Mouse (Mus musculus): ENCODE data around the gene 9030612E09Rik. TPM values are rescaled to one million over a fixed set of nuclear protein-coding genes. Genes with fewer than 3 reads are reported as not detected.
A peak's percentile ranks its signal among the peaks of the same experiment; 100 is the strongest.

Gene 9030612E09Rik
- 1.0 and 1.1 TPM in 2 replicates for polyA plus RNA-seq (2016; fragmentation: Nextera tagmentation; extraction: Ambion mirVana)

DNA sequence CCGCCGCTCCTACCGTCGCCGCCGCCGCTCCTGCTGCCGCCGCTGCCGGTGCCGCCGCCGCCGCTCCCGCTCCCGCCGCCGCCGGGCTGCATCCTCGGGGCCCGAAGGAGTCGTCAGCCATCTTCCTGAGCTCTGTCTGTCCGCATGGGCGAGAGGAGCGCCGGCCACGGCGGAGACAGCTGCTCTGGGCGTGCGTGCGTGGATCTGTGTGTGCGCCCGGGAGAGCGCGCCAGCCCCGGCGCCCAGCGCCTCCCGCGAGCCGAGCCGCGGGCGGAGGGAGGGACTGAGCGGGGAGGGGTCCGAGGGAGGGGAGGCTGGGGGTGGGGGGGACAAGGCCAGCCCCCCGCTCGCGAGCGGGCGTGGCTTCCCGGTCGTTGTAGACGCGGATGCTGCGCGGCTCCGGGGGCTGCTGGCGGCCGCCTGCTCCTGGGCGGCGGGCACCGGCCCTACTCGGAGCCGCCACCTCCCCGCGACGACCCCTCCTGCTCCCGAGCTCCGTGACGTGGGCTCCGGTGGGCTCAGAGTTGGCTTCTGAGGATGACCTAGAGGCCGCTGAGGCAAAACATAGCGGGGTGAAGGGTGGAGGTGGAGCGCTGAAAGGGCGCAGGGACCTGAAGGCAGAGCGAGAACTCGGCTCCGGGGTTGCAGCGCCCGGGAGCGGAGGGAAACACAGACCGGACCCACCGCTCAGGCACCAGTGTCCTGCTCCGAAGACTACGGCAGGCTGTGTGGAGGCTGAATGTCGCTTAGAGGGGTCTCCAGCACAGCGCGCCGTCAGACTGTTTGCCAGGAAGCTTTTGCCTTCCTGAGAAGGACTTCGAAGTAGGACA is at the start of gene 9030612E09Rik, which contains the start of gene Sobp:
Gene 9030612E09Rik (plus strand): TSS at position 379 of the 830 bp plus-strand sequence.
Gene Sobp (minus strand): TSS at position 205 of the 830 bp plus-strand sequence.
- Histone ChIP-seq H3K36me3 (replicated peaks) (no peaks in the 10 kb centered on the region), H3K27ac (peak within 1 kb of the TSS; percentile 93), H3K9me3 (no peaks in the 10 kb centered on the region), H3K4me1 (peaks cover 55% of the 10 kb centered on the region), H3K27me3 (ENCODE audit: poor library complexity, severe bottlenecking) (peaks cover 84% of the 10 kb centered on the region), H3K4me3 (peak within 1 kb of the TSS; percentile 94)
- under 1% methylated on average over 80 of the region's 91 CpGs for WGBS
- DNase-seq (ENCODE audit: extremely low spot score, low spot score) = peak; percentile 78

DNA sequence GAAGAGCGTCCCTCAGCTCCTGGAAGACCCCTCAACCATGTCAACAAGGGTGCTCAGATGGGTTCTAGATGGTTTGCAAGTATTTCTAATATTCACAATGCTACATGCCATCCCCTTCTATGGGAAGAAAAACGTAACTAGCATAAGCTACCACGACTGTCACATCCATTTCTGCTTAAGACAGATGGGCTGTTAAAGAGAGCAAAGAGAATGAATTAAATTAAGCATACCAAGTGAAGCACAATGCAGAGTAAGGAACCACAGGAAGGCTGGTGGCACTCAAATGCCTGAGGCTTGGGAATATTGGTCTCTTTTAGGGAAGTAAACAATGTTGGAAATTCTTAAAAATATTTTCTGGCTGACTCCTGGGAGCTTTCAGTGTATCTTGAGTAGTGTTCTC is 45.8 kb upstream of the 9030612E09Rik start:
- H3K9me3 ChIP-seq = no peaks in the 10 kb centered on the region
- H3K4me1 ChIP-seq = peaks cover 55% of the 10 kb centered on the region
- no peak overlapping the region for H3K4me3 ChIP-seq
- H3K27ac ChIP-seq = no peak overlapping the region
- peaks cover 18% of the 10 kb centered on the region for H3K36me3 ChIP-seq (replicated peaks)
- no peaks in the 10 kb centered on the region for H3K27me3 ChIP-seq (ENCODE audit: poor library complexity, severe bottlenecking)
- DNase-seq (ENCODE audit: extremely low spot score, low spot score) = no peak
- 73% methylated on average over 3 of the region's 3 CpGs for WGBS

DNA sequence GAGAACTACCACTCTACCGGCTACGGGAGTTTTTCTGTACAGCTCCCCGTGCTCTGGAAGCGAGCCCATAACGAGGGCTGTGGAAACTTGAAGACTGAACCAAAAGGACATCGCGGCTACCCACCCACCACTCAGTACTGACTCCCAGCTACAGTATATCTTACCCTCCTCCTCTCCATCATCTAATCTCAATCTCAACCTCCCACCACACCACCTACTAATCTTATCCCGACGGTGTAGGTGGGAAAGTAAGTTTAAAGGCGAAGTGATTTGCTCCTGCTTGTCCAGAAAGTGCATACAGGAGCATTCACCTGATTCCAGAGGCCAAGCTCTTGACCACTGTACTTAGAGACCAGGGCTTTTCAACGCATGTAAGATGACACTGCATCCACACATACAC is 40.5 kb upstream of the 9030612E09Rik start:
- peaks cover 11% of the 10 kb centered on the region for H3K36me3 ChIP-seq (replicated peaks)
- H3K9me3 ChIP-seq = peaks cover 6% of the 10 kb centered on the region; the same call in 1 of the 2 replicates
- 90% methylated on average over 11 of the region's 11 CpGs for WGBS
- no peak overlapping the region for H3K4me3 ChIP-seq
- peaks cover 10% of the 10 kb centered on the region; the same call in 1 of the 2 replicates for H3K4me1 ChIP-seq
- H3K27ac ChIP-seq = no peak overlapping the region
- no peak for DNase-seq (ENCODE audit: extremely low spot score, low spot score)
- H3K27me3 ChIP-seq (ENCODE audit: poor library complexity, severe bottlenecking) = no peaks in the 10 kb centered on the region

DNA sequence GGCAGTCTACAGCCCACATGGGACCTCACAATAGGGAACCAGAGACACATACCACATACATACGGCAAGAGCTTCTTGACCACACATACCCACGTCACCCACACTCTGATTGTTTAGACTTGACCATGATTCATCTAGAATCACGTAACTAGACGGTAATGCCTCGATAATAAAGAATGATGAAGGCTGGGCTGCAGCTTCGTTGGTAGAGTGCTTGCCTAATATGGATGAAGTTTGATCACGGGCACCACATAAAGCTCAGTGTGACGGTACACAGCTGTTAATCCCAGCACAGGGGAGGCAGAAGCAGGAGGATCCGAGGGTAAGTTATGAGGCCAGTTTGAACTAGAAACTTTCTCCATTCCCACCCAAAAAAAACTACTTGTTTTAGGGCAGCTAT is 31.3 kb upstream of the 9030612E09Rik start:
- H3K27ac ChIP-seq = no peak overlapping the region
- H3K9me3 ChIP-seq = no peaks in the 10 kb centered on the region
- H3K27me3 ChIP-seq (ENCODE audit: poor library complexity, severe bottlenecking) = no peaks in the 10 kb centered on the region
- 93% methylated on average over 9 of the region's 9 CpGs for WGBS
- H3K4me1 ChIP-seq = no peaks in the 10 kb centered on the region
- no peak for DNase-seq (ENCODE audit: extremely low spot score, low spot score)
- peaks cover 7% of the 10 kb centered on the region for H3K36me3 ChIP-seq (replicated peaks)
- H3K4me3 ChIP-seq = no peak overlapping the region

DNA sequence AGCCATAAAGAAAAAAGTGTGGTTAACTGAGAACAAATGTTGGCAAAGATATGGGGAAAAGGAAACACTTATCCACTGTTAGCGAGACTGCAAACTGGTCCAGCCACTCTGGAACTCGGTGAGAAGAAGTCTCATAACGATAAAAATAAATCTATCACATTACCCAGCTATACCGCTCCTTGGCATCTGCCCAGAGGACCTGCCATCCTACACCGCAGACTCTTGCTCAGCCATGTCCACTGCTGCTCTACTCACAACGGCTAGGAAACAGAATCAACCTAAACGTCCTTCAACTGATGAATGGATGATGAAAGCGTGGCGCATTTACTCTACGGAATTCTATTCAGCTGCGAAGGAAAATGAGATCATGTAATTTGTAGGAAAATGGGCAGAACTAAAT is 26.0 kb upstream of the 9030612E09Rik start:
- Histone ChIP-seq H3K4me1 (peaks cover 7% of the 10 kb centered on the region), H3K9me3 (no peaks in the 10 kb centered on the region), H3K27me3 (ENCODE audit: poor library complexity, severe bottlenecking) (no peaks in the 10 kb centered on the region), H3K27ac (no peak overlapping the region), H3K36me3 (replicated peaks) (peaks cover 12% of the 10 kb centered on the region), H3K4me3 (no peak overlapping the region)
- WGBS = 95% methylated on average over 11 of the region's 11 CpGs
- DNase-seq (ENCODE audit: extremely low spot score, low spot score) = no peak

DNA sequence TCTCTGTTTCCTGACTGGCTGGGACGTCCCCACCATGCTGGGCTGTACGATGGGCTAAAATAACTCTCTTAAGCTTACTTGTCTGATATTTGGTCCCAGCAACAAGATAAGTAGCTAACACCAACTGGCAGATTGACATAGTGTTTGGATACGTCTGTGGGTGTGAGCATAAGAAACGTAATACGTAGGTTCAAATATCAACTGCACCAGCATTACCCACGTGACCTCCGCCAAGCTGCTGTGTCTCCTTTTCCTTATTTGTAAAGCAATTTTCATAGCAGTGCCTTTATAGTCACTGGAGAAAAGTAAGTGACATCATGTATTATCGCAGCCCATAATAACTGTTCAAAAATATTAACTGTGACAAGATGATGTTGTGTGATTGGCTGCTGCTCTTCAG is 21.9 kb upstream of the 9030612E09Rik start:
- Histone ChIP-seq H3K4me3 (no peak overlapping the region), H3K27me3 (ENCODE audit: poor library complexity, severe bottlenecking) (no peaks in the 10 kb centered on the region), H3K27ac (no peak overlapping the region), H3K36me3 (replicated peaks) (peaks cover 12% of the 10 kb centered on the region; the same call in 1 of the 2 replicates), H3K4me1 (peaks cover 36% of the 10 kb centered on the region), H3K9me3 (no peaks in the 10 kb centered on the region)
- DNase-seq (ENCODE audit: extremely low spot score, low spot score) = no peak
- WGBS = 94% methylated on average over 8 of the region's 8 CpGs

DNA sequence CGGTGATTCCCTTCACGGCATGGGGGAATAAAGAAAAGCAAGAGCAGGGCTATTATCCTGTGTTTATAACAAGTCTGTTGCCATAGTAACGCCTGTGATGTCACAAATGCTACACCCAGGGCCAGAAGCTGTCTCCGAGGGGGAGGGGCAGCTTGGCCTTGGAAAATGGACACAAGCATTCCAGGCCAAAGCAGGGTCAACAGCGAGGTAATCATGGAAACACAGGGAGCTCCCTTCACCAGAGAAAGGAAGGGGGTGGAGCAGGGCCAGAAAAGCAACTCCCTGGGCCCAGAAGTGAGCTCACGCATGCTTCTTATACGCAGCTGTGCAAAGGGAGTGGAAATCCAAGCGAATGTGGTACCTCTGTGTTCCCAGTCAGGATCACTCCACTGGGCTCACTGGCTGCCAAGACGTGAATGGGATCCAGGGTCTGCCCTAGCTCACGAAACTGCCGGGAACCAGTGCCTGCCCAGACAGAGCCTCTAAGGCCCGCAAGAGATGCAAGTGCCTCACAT is 19.4 kb upstream of the 9030612E09Rik start:
- Histone ChIP-seq H3K9me3 (no peaks in the 10 kb centered on the region), H3K4me3 (peak overlapping the region; percentile 27), H3K27me3 (ENCODE audit: poor library complexity, severe bottlenecking) (no peaks in the 10 kb centered on the region), H3K4me1 (peaks cover 36% of the 10 kb centered on the region), H3K27ac (peak overlapping the region; percentile 87), H3K36me3 (replicated peaks) (peaks cover 9% of the 10 kb centered on the region; the same call in 1 of the 2 replicates)
- 11% methylated on average over 12 of the region's 12 CpGs for WGBS
- DNase-seq (ENCODE audit: extremely low spot score, low spot score) = peak; percentile 91

DNA sequence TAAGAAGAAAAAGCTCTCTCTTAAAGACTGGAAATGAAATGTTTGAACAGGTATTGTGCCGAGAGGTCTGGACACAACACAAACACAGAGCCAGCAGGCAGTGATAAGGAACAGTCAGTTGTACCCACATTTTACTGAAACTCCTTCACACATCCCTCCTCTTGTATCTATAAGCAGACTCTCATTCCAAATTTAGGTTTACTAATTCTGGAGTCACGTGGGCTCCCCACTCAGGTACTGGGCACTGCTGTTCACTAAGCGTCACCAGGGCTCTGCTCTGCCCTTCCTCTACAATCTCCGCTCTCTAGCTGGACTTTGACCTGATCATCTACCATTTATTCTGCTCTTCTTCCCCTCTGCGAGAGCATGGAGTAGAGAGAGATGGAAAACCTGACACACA is 15.6 kb upstream of the 9030612E09Rik start:
- Histone ChIP-seq H3K27me3 (ENCODE audit: poor library complexity, severe bottlenecking) (no peaks in the 10 kb centered on the region), H3K27ac (no peak overlapping the region), H3K36me3 (replicated peaks) (peaks cover 15% of the 10 kb centered on the region; the same call in 1 of the 2 replicates), H3K4me3 (no peak overlapping the region), H3K9me3 (peaks cover 12% of the 10 kb centered on the region), H3K4me1 (peaks cover 24% of the 10 kb centered on the region)
- WGBS = 91% methylated on average over 5 of the region's 5 CpGs
- no peak for DNase-seq (ENCODE audit: extremely low spot score, low spot score)

DNA sequence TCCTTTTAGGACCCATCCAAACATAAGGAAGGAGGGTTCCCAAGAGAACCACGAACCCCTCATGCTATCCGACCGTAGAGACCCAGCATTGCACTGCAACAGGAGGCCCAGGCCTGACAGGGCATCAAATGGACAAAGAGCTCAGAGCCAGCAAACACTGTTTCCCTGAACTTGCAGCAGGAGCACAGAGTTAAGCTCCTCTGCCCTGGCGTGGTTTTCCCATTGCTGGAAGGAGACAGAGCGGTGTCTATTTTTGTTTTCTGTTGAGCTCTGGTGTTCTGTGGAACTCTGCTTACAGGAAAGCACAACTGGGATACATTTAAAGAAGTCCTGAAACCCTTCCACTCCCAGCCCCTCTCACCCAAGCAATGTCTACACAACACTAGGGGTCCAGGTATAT is 15.2 kb upstream of the 9030612E09Rik start:
- Histone ChIP-seq H3K27me3 (ENCODE audit: poor library complexity, severe bottlenecking) (no peaks in the 10 kb centered on the region), H3K4me3 (no peak overlapping the region), H3K27ac (no peak overlapping the region), H3K4me1 (peaks cover 20% of the 10 kb centered on the region), H3K9me3 (peaks cover 12% of the 10 kb centered on the region), H3K36me3 (replicated peaks) (peaks cover 17% of the 10 kb centered on the region; the same call in 1 of the 2 replicates)
- 91% methylated on average over 5 of the region's 5 CpGs for WGBS
- no peak for DNase-seq (ENCODE audit: extremely low spot score, low spot score)

DNA sequence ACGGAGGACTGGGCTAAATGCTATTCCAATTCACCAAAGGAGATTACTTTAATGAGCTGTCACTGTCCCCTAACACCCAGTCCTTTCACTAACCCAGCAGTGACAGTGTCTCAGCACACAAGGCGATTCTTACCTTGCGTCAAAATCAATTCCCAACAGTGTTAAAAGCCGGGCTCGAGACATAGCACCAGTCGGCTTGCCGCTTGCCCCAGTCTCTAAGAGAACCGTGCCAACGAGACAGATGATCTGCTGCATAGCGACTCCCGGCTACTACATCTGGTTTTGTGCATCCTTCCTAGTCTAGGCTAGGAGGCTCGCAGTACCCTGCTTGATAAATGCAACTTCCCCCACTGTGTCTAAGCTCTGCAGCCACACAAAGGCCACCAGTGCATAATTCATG is 12.2 kb upstream of the 9030612E09Rik start:
- Histone ChIP-seq H3K4me3 (no peak overlapping the region), H3K27me3 (ENCODE audit: poor library complexity, severe bottlenecking) (no peaks in the 10 kb centered on the region), H3K9me3 (peaks cover 15% of the 10 kb centered on the region), H3K36me3 (replicated peaks) (peaks cover 17% of the 10 kb centered on the region; the same call in 1 of the 2 replicates), H3K4me1 (no peaks in the 10 kb centered on the region), H3K27ac (no peak overlapping the region)
- 94% methylated on average over 12 of the region's 12 CpGs for WGBS
- no peak for DNase-seq (ENCODE audit: extremely low spot score, low spot score)

DNA sequence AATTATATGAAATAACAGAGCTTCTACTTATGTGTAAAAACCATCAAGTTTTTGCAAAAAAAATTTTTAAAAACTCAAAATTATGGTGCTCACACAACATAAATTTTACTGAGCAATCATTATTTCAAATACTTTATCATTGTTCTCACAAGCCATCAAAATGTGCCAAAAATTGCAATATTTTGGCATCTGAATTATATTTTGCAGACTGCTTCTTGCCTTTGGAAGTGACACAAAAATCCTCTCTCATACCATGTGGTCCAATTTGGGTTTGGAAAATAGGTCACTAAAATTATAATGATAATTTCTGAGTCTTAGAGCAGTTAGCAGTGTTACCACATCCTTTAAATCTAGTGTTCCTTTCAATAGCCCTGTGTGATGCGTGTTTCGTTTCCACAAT is 10.1 kb upstream of the 9030612E09Rik start:
- DNase-seq (ENCODE audit: extremely low spot score, low spot score) = no peak
- WGBS = 100% methylated on average over 2 of the region's 2 CpGs
- H3K36me3 ChIP-seq (replicated peaks) = peaks cover 13% of the 10 kb centered on the region; the same call in 1 of the 2 replicates
- H3K9me3 ChIP-seq = peaks cover 15% of the 10 kb centered on the region
- H3K4me3 ChIP-seq = no peak overlapping the region
- no peak overlapping the region for H3K27ac ChIP-seq
- peaks cover 9% of the 10 kb centered on the region for H3K27me3 ChIP-seq (ENCODE audit: poor library complexity, severe bottlenecking)
- H3K4me1 ChIP-seq = peaks cover 10% of the 10 kb centered on the region

DNA sequence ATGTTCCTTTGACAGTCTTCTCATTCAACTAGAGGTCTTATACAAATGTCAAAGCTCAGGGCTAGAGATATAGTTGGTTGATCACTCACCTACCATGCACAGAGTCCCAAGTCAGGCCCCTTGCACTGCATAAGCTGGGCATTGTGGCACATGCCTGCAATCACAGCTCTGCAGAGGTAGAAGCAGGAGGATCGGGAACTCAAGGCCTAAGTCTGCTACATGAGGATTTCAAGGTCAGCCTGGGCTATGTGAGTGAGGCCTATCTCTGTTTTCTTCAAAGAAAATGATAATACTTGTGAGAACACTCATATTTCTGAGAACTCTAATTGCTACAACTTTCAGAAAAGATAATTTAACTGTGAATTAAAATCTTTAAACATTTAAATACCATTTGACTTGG is 8.4 kb upstream of the 9030612E09Rik start:
- WGBS = 90% methylated on average over 1 of the region's 1 CpGs
- peaks cover 10% of the 10 kb centered on the region; the same call in 1 of the 2 replicates for H3K36me3 ChIP-seq (replicated peaks)
- H3K9me3 ChIP-seq = peaks cover 15% of the 10 kb centered on the region
- DNase-seq (ENCODE audit: extremely low spot score, low spot score) = no peak
- peaks cover 24% of the 10 kb centered on the region for H3K4me1 ChIP-seq
- no peak overlapping the region for H3K27ac ChIP-seq
- peaks cover 21% of the 10 kb centered on the region for H3K27me3 ChIP-seq (ENCODE audit: poor library complexity, severe bottlenecking)
- no peak overlapping the region for H3K4me3 ChIP-seq

DNA sequence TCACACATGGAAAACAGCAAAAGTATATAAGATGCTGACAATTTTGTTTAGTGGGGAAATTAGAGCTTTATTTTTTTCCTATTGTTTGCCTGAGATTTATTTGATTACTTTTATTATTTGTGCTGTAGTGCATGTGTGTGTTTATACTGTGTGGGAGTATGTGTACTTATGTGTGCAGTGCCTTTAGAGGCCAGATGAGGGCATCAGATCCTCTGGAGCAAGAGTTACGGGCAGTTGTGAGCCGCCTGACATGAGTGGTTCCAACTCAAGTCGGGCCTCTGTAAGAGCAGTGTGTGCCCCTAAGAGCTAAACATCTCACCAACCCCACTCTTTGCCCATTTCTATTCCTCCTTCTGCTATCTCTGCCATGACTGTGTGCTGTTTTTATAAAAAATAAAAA is 7.7 kb upstream of the 9030612E09Rik start:
- Histone ChIP-seq H3K27me3 (ENCODE audit: poor library complexity, severe bottlenecking) (peaks cover 27% of the 10 kb centered on the region), H3K4me3 (no peak overlapping the region), H3K36me3 (replicated peaks) (peaks cover 10% of the 10 kb centered on the region; the same call in 1 of the 2 replicates), H3K4me1 (peaks cover 31% of the 10 kb centered on the region), H3K27ac (no peak overlapping the region), H3K9me3 (peaks cover 15% of the 10 kb centered on the region)
- WGBS = 92% methylated on average over 3 of the region's 3 CpGs
- no peak for DNase-seq (ENCODE audit: extremely low spot score, low spot score)

All from forebrain, embryonic 10.5 days (tissue).